Mouse (Mus musculus) NIH3T3 (cell line): Measurements from ENCODE around the gene Sun2.

ENCODE experiments used
- DNase-seq: peaks from one replicate; pipeline ENCODE4 v3.0.0-alpha.2; 2012; ENCODE audit warnings: low read depth

Sun2 gene

GRCm38 (mm10) chr15:79686046-79686869 is 56.1 kb downstream of the Sun2 start:
- no peak for DNase-seq

DNA sequence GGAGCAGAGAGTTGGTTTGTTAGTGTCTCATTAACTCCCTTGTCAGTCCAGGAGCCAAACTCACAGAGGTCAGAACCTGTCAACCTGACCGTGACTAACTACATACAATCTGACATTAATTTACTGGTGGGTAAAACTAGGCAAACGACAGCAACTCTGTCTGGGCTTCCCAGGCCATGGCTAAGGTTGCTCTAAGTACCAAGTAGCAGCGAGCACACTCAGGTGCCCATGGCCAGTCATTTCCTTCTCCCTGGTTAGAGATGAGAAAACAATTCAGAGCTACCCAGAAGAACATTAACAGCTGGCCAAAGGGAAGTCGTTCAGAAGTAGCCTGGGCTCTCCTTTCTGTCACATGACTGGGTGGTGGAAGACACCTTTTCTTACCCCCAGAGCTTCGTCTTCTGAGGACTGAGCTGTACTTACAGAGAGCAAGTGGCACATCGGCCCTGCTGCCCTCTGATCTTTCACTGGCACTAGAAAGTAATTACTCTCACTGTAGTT is 57.1 kb downstream of the Sun2 start:
- no peak for DNase-seq

DNA sequence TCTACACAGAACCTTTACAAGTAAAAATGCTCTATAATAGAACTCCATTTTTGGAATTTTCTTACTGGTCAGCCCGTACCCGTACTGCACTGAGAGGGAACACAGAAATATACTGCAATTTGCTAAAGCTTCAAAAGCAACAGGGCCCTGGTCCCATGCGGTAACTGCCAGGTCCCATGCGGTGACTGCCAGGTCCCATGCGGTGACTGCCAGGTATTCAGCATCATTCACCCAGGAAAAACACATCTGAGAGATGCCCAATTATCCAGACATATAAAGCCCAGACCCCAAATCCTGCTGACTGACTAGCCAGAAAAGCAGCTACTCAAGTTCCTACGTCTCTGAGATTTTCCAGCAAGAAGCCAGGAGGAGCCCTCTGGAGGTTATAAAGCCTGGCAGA is 57.7 kb downstream of the Sun2 start:
- DNase-seq: no peak

DNA sequence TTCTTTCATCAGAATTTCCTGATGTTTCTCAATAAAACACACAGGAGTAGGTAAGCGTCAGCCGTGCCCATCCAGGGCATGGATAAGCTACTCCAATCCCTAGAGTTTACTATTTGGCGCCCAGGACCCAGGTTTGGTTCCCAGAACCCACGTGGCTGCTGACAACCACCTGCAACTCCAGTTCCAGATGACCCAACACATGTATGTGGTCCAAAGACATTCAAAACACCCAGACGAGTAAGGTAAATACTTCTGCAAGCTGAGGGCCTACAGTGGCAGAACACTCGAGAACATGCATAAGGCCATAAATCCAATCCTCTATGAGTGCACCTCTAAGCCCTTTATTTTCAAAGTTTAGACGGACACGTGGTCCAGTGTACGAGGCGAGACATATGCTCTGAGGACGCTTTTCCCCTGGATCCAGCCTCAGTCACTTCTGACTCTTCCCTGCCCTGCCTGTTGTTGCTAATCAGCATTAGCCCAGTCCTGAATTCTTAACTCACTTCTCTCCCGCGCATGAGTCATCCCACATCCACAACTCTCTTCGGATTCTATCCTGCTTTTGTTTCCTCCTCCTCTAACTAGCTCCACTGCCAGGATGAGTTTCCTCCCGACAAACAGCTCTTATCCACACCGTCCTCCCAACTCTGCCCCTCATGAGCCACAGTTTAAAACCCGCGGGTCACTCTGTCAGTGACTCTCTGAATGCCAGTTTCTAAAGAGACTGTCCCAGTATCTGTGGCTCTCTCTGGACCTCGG is 58.5 kb downstream of the Sun2 start:
- DNase-seq: peak; percentile 77

DNA sequence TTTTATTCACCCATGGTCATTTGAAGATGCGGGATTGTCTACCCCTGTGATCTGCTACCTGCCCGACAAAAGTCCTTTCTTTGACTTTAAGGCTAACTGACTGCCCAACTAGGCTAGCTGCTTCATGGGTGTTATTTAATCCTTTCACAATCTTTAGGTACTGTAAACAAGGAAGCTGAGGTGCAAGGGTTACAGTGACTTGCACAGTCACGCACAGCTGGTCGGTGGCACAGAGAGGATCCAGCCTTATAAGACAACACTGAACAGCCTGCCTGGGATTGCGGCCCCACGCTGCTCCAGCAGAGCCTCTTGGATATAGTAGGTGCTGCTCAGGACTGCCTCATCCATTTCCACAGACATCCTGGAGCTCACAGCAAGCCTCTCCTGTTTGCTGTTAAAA is 59.2 kb downstream of the Sun2 start:
- DNase-seq: no peak

- no peak for DNase-seq
These were observed 60.4 kb downstream of the Sun2 start for GRCm38 (mm10) chr15:79681973-79682372.

- DNase-seq: no peak
These were observed 64.4 kb downstream of the Sun2 start for GRCm38 (mm10) chr15:79677936-79678335.
